Mouse (Mus musculus): ENCODE data around the gene Camsap1. TPM values are rescaled to one million over a fixed set of nuclear protein-coding genes. Genes with fewer than 3 reads are reported as not detected.

Camsap1 gene
- polyA plus RNA-seq, 1 experiment = 125 TPM

DNA sequence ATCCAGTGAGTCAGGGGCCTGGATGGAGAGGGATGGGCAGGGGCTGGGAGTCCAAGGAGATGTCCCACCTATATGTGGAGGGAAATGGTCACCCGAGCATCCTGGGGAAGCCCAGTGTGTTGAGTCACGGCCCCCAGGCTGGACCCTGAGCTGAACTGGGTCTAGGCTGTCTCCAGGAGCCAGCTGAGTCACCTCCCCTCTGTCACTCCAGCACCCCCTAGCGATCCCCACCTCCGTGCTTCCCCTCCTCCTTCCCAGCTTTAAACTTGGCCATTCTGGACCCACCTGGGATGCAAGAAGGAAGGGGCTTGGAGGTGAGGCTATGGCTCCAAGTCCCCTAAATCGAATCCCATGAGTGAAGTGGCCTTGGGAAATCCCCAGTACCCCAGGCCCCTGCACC is 94.9 kb downstream of the Camsap1 start:
- H3K36me3 ChIP-seq (ENCODE audit: control insufficient read depth, insufficient read depth, low read length) = no peaks in the 10 kb centered on the region
- H3K4me1 ChIP-seq (ENCODE audit: control insufficient read depth, insufficient read depth, low read length) = 0 out of 2 replicates have a peak, but pooled peaks cover 2% of the 10 kb centered on the region
- H3K27ac ChIP-seq (ENCODE audit: control insufficient read depth, insufficient read depth, low read depth, low read length) = no peak overlapping the region
- TF ChIP-seq CTCF (IDR thresholded peaks at IDR 0.05; ENCODE audit: control insufficient read depth, insufficient read depth, insufficient replicate concordance, low read depth, low read length) (no peak), POLR2A (IDR thresholded peaks at IDR 0.05; ENCODE audit: control insufficient read depth, low read depth, low read length) (no peak)
- H3K27me3 ChIP-seq (ENCODE audit: control insufficient read depth, insufficient read depth, low read length) = no peaks in the 10 kb centered on the region
- no peak overlapping the region for H3K4me3 ChIP-seq (ENCODE audit: control insufficient read depth, low read depth, low read length)

DNA sequence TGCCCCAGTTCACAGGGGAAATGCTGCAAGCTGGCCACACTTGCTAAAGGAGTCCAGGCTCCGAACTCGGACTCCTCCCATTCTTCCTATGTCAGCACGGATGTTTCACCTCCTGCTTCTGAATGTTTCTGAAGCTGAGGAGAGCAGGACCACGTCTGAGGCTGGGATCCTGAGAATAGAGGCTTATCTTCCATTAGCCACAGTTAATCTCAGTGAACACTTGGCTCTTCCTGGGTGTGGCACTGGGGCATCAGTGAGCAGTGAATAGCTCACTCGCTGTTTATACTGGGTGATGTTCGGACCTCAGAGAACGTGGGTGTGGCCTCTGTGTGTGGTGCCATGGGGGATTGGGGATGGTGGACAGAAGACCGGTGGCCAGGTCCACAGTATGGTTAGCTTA is 95.9 kb downstream of the Camsap1 start:
- TF ChIP-seq POLR2A (IDR thresholded peaks at IDR 0.05; ENCODE audit: control insufficient read depth, low read depth, low read length) (no peak), CTCF (IDR thresholded peaks at IDR 0.05; ENCODE audit: control insufficient read depth, insufficient read depth, insufficient replicate concordance, low read depth, low read length) (no peak)
- Histone ChIP-seq H3K4me3 (ENCODE audit: control insufficient read depth, low read depth, low read length) (no peak overlapping the region), H3K4me1 (ENCODE audit: control insufficient read depth, insufficient read depth, low read length) (0 out of 2 replicates have a peak, but pooled peaks cover 2% of the 10 kb centered on the region), H3K36me3 (ENCODE audit: control insufficient read depth, insufficient read depth, low read length) (no peaks in the 10 kb centered on the region), H3K27ac (ENCODE audit: control insufficient read depth, insufficient read depth, low read depth, low read length) (no peak overlapping the region), H3K27me3 (ENCODE audit: control insufficient read depth, insufficient read depth, low read length) (no peaks in the 10 kb centered on the region)

DNA sequence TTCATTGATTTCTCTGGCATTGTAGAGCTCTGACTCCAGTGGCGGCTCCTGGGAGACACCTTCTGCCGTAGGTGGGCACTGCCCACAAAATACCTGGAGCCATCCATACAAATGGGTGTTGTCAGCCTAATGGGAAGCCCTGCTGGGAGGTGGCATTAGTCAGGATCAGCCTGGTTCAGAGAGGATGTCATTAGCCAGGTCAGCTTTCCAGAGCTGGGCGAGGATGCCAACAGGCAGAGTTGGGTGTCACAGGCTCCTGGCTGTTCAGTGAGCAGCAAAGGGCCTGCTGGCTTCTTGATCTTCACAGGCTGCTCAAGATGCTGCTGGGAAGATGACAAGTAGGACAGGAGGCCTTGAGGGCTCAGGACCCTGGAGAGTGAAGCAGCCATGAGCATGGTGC is 98.3 kb downstream of the Camsap1 start:
- TF ChIP-seq POLR2A (IDR thresholded peaks at IDR 0.05; ENCODE audit: control insufficient read depth, low read depth, low read length) (no peak), CTCF (IDR thresholded peaks at IDR 0.05; ENCODE audit: control insufficient read depth, insufficient read depth, insufficient replicate concordance, low read depth, low read length) (no peak)
- Histone ChIP-seq H3K36me3 (ENCODE audit: control insufficient read depth, insufficient read depth, low read length) (no peaks in the 10 kb centered on the region), H3K27me3 (ENCODE audit: control insufficient read depth, insufficient read depth, low read length) (no peaks in the 10 kb centered on the region), H3K27ac (ENCODE audit: control insufficient read depth, insufficient read depth, low read depth, low read length) (no peak overlapping the region), H3K4me1 (ENCODE audit: control insufficient read depth, insufficient read depth, low read length) (0 out of 2 replicates have a peak, but pooled peaks cover 2% of the 10 kb centered on the region), H3K4me3 (ENCODE audit: control insufficient read depth, low read depth, low read length) (no peak overlapping the region)

GRCm38 (mm10) chr2:25882276-25882675 is 100.8 kb downstream of the Camsap1 start:
- Histone ChIP-seq H3K27me3 (ENCODE audit: control insufficient read depth, insufficient read depth, low read length) (no peaks in the 10 kb centered on the region), H3K27ac (ENCODE audit: control insufficient read depth, insufficient read depth, low read depth, low read length) (no peak overlapping the region), H3K36me3 (ENCODE audit: control insufficient read depth, insufficient read depth, low read length) (no peaks in the 10 kb centered on the region), H3K4me3 (ENCODE audit: control insufficient read depth, low read depth, low read length) (no peak overlapping the region), H3K4me1 (ENCODE audit: control insufficient read depth, insufficient read depth, low read length) (peaks cover 11% of the 10 kb centered on the region)
- TF ChIP-seq POLR2A (IDR thresholded peaks at IDR 0.05; ENCODE audit: control insufficient read depth, low read depth, low read length) = no peak
- TF ChIP-seq CTCF (IDR thresholded peaks at IDR 0.05; ENCODE audit: control insufficient read depth, insufficient read depth, insufficient replicate concordance, low read depth, low read length) = no peak

- Histone ChIP-seq H3K4me1 (ENCODE audit: control insufficient read depth, insufficient read depth, low read length) (peaks cover 10% of the 10 kb centered on the region), H3K36me3 (ENCODE audit: control insufficient read depth, insufficient read depth, low read length) (no peaks in the 10 kb centered on the region), H3K27ac (ENCODE audit: control insufficient read depth, insufficient read depth, low read depth, low read length) (no peak overlapping the region), H3K27me3 (ENCODE audit: control insufficient read depth, insufficient read depth, low read length) (no peaks in the 10 kb centered on the region), H3K4me3 (ENCODE audit: control insufficient read depth, low read depth, low read length) (no peak overlapping the region)
- TF ChIP-seq POLR2A (IDR thresholded peaks at IDR 0.05; ENCODE audit: control insufficient read depth, low read depth, low read length) = no peak
- TF ChIP-seq CTCF (IDR thresholded peaks at IDR 0.05; ENCODE audit: control insufficient read depth, insufficient read depth, insufficient replicate concordance, low read depth, low read length) = no peak
Observed at GRCm38 (mm10) chr2:25879061-25879460, 104.0 kb downstream of the Camsap1 start.

DNA sequence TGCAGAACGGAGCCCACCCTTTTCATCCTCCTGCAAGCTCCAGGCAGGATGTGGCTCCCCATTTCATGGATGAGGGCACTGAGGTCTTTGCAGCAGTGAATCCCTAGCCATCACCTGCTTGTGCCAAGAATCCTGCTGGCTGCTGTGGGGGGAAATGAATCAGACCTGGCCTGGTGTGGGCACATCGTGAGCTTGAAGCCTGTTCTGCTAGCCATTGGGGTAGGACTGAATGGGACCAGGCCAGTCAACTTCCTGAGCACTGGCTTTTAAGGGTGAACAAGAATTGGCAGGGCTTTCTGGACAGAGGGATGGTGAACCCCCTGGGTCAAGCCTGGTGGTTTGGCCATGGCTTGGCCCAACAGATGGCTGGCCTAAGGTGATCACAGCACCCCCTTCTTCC is 104.6 kb downstream of the Camsap1 start:
- H3K4me3 ChIP-seq (ENCODE audit: control insufficient read depth, low read depth, low read length) = no peak overlapping the region
- H3K27me3 ChIP-seq (ENCODE audit: control insufficient read depth, insufficient read depth, low read length) = no peaks in the 10 kb centered on the region

GRCm38 (mm10) chr2:25877736-25878268 is 105.3 kb downstream of the Camsap1 start:
- H3K36me3 ChIP-seq (ENCODE audit: control insufficient read depth, insufficient read depth, low read length) = no peaks in the 10 kb centered on the region
- peaks cover 10% of the 10 kb centered on the region for H3K4me1 ChIP-seq (ENCODE audit: control insufficient read depth, insufficient read depth, low read length)
- TF ChIP-seq POLR2A (IDR thresholded peaks at IDR 0.05; ENCODE audit: control insufficient read depth, low read depth, low read length) = no peak
- no peak for TF ChIP-seq CTCF (IDR thresholded peaks at IDR 0.05; ENCODE audit: control insufficient read depth, insufficient read depth, insufficient replicate concordance, low read depth, low read length)
- H3K27ac ChIP-seq (ENCODE audit: control insufficient read depth, insufficient read depth, low read depth, low read length) = no peak overlapping the region
- no peaks in the 10 kb centered on the region for H3K27me3 ChIP-seq (ENCODE audit: control insufficient read depth, insufficient read depth, low read length)
- peak overlapping the region; percentile 53 for H3K4me3 ChIP-seq (ENCODE audit: control insufficient read depth, low read depth, low read length)

More for the DNA sequence above, 104.6 kb downstream of the Camsap1 start:
- Histone ChIP-seq H3K27ac (ENCODE audit: control insufficient read depth, insufficient read depth, low read depth, low read length) (no peak overlapping the region), H3K4me1 (ENCODE audit: control insufficient read depth, insufficient read depth, low read length) (peaks cover 10% of the 10 kb centered on the region), H3K36me3 (ENCODE audit: control insufficient read depth, insufficient read depth, low read length) (no peaks in the 10 kb centered on the region)
- no peak for TF ChIP-seq CTCF (IDR thresholded peaks at IDR 0.05; ENCODE audit: control insufficient read depth, insufficient read depth, insufficient replicate concordance, low read depth, low read length)
- no peak for TF ChIP-seq POLR2A (IDR thresholded peaks at IDR 0.05; ENCODE audit: control insufficient read depth, low read depth, low read length)

All from testis, adult 2 months (tissue).